Comparison of ENCODE assay signal across 11 mouse cellular contexts in genomic region chr17:25415421-25415913, GRCm38 (mm10). TPM values are rescaled to one million over a fixed set of nuclear protein-coding genes. Genes with fewer than 3 reads are reported as not detected.
A peak's percentile ranks its signal among the peaks of the same experiment; 100 is the strongest.
DNase-seq lines count a peak whose midpoint lies in the region; ATAC-seq and TF ChIP-seq lines count a peak whose summit lies in the region.
"Had no signal": no experiment of that assay in that cellular context is flagged by ENCODE, and none has a peak within 500 bp of the region (broad histone marks: within the 10 kb centered on the region; RNA-seq: fewer than 3 reads in every experiment).

No protein-coding gene starts in this region.

- TF ChIP-seq CTCF in brain, embryonic 14.5 days (IDR thresholded peaks at IDR 0.05; ENCODE audit: borderline replicate concordance, extremely low read depth, insufficient read depth, insufficient read length), result no peak
- no peak for TF ChIP-seq CTCF in forebrain, postnatal 0 days (IDR thresholded peaks at IDR 0.05; ENCODE audit: low read depth)

- H3K27ac ChIP-seq in heart, embryonic 11.5 days (ENCODE audit: low read depth, low read length), result peak overlapping the region; percentile 78
- no peak overlapping the region for H3K27ac ChIP-seq in forebrain, postnatal 0 days (ENCODE audit: low read depth, low read length)
- H3K27ac ChIP-seq in midbrain, embryonic 10.5 days (replicated peaks), result peak overlapping the region; percentile 90

- TF ChIP-seq POLR2A in brain, embryonic 14.5 days (IDR thresholded peaks at IDR 0.05; ENCODE audit: borderline replicate concordance, extremely low read depth, insufficient read depth, insufficient read length, poor library complexity, severe bottlenecking), result no peak

- peaks cover 70% of the 10 kb centered on the region for H3K4me1 ChIP-seq in heart, embryonic 11.5 days (ENCODE audit: control insufficient read depth, insufficient read depth, low read length)
- peaks cover 27% of the 10 kb centered on the region for H3K4me1 ChIP-seq in forebrain, postnatal 0 days (ENCODE audit: insufficient read depth)
- H3K4me1 ChIP-seq in midbrain, embryonic 10.5 days, result peaks cover 79% of the 10 kb centered on the region

- no peaks in the 10 kb centered on the region for H3K27me3 ChIP-seq in heart, embryonic 11.5 days (ENCODE audit: control insufficient read depth, insufficient read depth, low read length)
- H3K27me3 ChIP-seq in forebrain, postnatal 0 days (ENCODE audit: insufficient read depth, low read length), result no peaks in the 10 kb centered on the region
- H3K27me3 ChIP-seq in midbrain, embryonic 10.5 days (ENCODE audit: low read depth, poor library complexity, severe bottlenecking), result no peaks in the 10 kb centered on the region

- H3K9me3 ChIP-seq in heart, embryonic 11.5 days (replicated peaks; ENCODE audit: control insufficient read depth, low read length), result no peaks in the 10 kb centered on the region
- no peaks in the 10 kb centered on the region for H3K9me3 ChIP-seq in forebrain, postnatal 0 days (ENCODE audit: low read length)
- H3K9me3 ChIP-seq in midbrain, embryonic 10.5 days (replicated peaks), result no peaks in the 10 kb centered on the region

- H3K4me2 ChIP-seq in heart, embryonic 11.5 days, result no peak overlapping the region
- H3K4me2 ChIP-seq in forebrain, postnatal 0 days (ENCODE audit: low read depth), result no peak overlapping the region

- no peak overlapping the region for H3K4me3 ChIP-seq in heart, embryonic 11.5 days (ENCODE audit: low read depth, low read length)
- H3K4me3 ChIP-seq in forebrain, postnatal 0 days (ENCODE audit: low read depth, low read length), result no peak overlapping the region
- H3K4me3 ChIP-seq in midbrain, embryonic 10.5 days, result peak overlapping the region; percentile 32

- ATAC-seq in heart, embryonic 11.5 days (replicated peaks; ENCODE audit: insufficient number of reproducible peaks, low FRiP score, low TSS enrichment), result no peak
- ATAC-seq in forebrain, postnatal 0 days, result peak; percentile 50
- no peak for ATAC-seq in activated CD4-positive, CD25-positive, alpha-beta regulatory T cell, adult 4 months

- 17% methylated on average over 6 of the region's 6 CpGs for WGBS in heart, embryonic 11.5 days (ENCODE audit: insufficient replicate concordance)
- WGBS in forebrain, postnatal 0 days, result 10% methylated on average over 3 of the region's 6 CpGs
- WGBS in midbrain, embryonic 10.5 days, result 5% methylated on average over 6 of the region's 6 CpGs

- no peaks in the 10 kb centered on the region for H3K36me3 ChIP-seq in heart, embryonic 11.5 days (ENCODE audit: control insufficient read depth, insufficient read depth, low read length)
- H3K36me3 ChIP-seq in forebrain, postnatal 0 days (ENCODE audit: insufficient read depth), result no peaks in the 10 kb centered on the region
- H3K36me3 ChIP-seq in midbrain, embryonic 10.5 days, result no peaks in the 10 kb centered on the region

- H3K9ac ChIP-seq in heart, embryonic 11.5 days (ENCODE audit: low read depth, low read length), result no peak overlapping the region
- H3K9ac ChIP-seq in forebrain, postnatal 0 days, result no peak overlapping the region

- DNase-seq in heart, adult 9 months (ENCODE audit: low spot score in 2 of 2), result no peak
- peak; percentile 67 for DNase-seq in brain, embryonic 14.5 days (ENCODE audit: low read depth)
- no peak for DNase-seq in forebrain, postnatal 0 days
- DNase-seq in midbrain, embryonic 10.5 days (ENCODE audit: low spot score), result peak; percentile 57
- DNase-seq in natural killer cell, adult 2 months (ENCODE audit: low spot score in 2 of 2), result no peak
- no peak for DNase-seq in frontal cortex, postnatal 10 days (ENCODE audit: low spot score in 2 of 2)
- DNase-seq: B cell, adult 2 months; cerebellum, adult 11-12 months; gastrocnemius, postnatal 36 days had no signal

RNA-seq across cellular contexts. Expression of gene Cacna1h, which starts 18.1 kb away (rescaled TPM):
- 10.3 and 10.6 TPM in 2 replicates for polyA plus RNA-seq in heart, embryonic 11.5 days (2014; fragmentation: Nextera tagmentation; extraction: Ambion mirVana)
- 90.4 and 118 TPM in 2 replicates for polyA plus RNA-seq in brain, embryonic 14.5 days (2012; rRNA removed)
- 101 and 149 TPM in 2 replicates for total RNA-seq in forebrain, postnatal 0 days (2014; rRNA removed)
- polyA plus RNA-seq in forebrain, postnatal 0 days (2015; fragmentation: Nextera tagmentation; extraction: Ambion mirVana), result 6.2 and 8.1 TPM in 2 replicates
- 2.1 and 3.6 TPM in 2 replicates for polyA plus RNA-seq in midbrain, embryonic 10.5 days (2016; fragmentation: Nextera tagmentation; extraction: Ambion mirVana)
- not detected for polyA plus RNA-seq in activated CD4-positive, CD25-positive, alpha-beta regulatory T cell, adult 4 months (2017; shearing (Covaris generic))

RNA-seq across cellular contexts. Expression of gene Tekt4, which starts 38.9 kb away (rescaled TPM):
- 0.97 and 1.2 TPM in 2 replicates for polyA plus RNA-seq in heart, embryonic 11.5 days (2014; fragmentation: Nextera tagmentation; extraction: Ambion mirVana)
- 1.1 and 1.4 TPM in 2 replicates for polyA plus RNA-seq in brain, embryonic 14.5 days (2012; rRNA removed)
- total RNA-seq in forebrain, postnatal 0 days (2014; rRNA removed), result 3.3 and 4.8 TPM in 2 replicates
- polyA plus RNA-seq in forebrain, postnatal 0 days (2015; fragmentation: Nextera tagmentation; extraction: Ambion mirVana), result 2.5 and 2.9 TPM in 2 replicates
- polyA plus RNA-seq in midbrain, embryonic 10.5 days (2016; fragmentation: Nextera tagmentation; extraction: Ambion mirVana), result 0.17 and 0.38 TPM in 2 replicates
- polyA plus RNA-seq in activated CD4-positive, CD25-positive, alpha-beta regulatory T cell, adult 4 months (2017; shearing (Covaris generic)), result not detected
- total RNA-seq: gastrocnemius, postnatal 36 days had no signal

RNA-seq across cellular contexts. Expression of gene Tpsg1, which starts 46.4 kb away (rescaled TPM):
- polyA plus RNA-seq in heart, embryonic 11.5 days (2014; fragmentation: Nextera tagmentation; extraction: Ambion mirVana), result 0.69 and 1.6 TPM in 2 replicates
- polyA plus RNA-seq in brain, embryonic 14.5 days (2012; rRNA removed), result 0.45 and 0.72 TPM in 2 replicates
- not detected in 2 replicates for total RNA-seq in forebrain, postnatal 0 days (2014; rRNA removed)
- 0.92 and 1.2 TPM in 2 replicates for polyA plus RNA-seq in forebrain, postnatal 0 days (2015; fragmentation: Nextera tagmentation; extraction: Ambion mirVana)
- not detected in 2 replicates for polyA plus RNA-seq in midbrain, embryonic 10.5 days (2016; fragmentation: Nextera tagmentation; extraction: Ambion mirVana)
- polyA plus RNA-seq in activated CD4-positive, CD25-positive, alpha-beta regulatory T cell, adult 4 months (2017; shearing (Covaris generic)), result not detected

RNA-seq across cellular contexts. Expression of gene Tpsb2, which starts 49.4 kb away (rescaled TPM):
- not detected in 2 replicates for polyA plus RNA-seq in heart, embryonic 11.5 days (2014; fragmentation: Nextera tagmentation; extraction: Ambion mirVana)
- 0.62 and 2.5 TPM in 2 replicates for polyA plus RNA-seq in brain, embryonic 14.5 days (2012; rRNA removed)
- total RNA-seq in forebrain, postnatal 0 days (2014; rRNA removed), result 0.33 and 1.4 TPM in 2 replicates
- polyA plus RNA-seq in forebrain, postnatal 0 days (2015; fragmentation: Nextera tagmentation; extraction: Ambion mirVana), result 3.8 and 4.2 TPM in 2 replicates
- polyA plus RNA-seq in midbrain, embryonic 10.5 days (2016; fragmentation: Nextera tagmentation; extraction: Ambion mirVana), result not detected in 2 replicates
- polyA plus RNA-seq in activated CD4-positive, CD25-positive, alpha-beta regulatory T cell, adult 4 months (2017; shearing (Covaris generic)), result not detected

Comparison
In these comparisons a context has a peak if more than half of its experiments do, and no peak if none do; other contexts are left out.
1. DNase-seq: peak in brain, embryonic 14.5 days (single experiment) and midbrain, embryonic 10.5 days (single experiment); none in heart, adult 9 months (0 of 2), forebrain, postnatal 0 days (single experiment), natural killer cell, adult 2 months (0 of 2) and frontal cortex, postnatal 10 days (0 of 2).